Mouse (Mus musculus) lung, postnatal 14 days (tissue): ENCODE measurements around the gene Ifi205.
A peak's percentile ranks its signal among the peaks of the same experiment; 100 is the strongest.
"Not testable (repeated sequence)": the region's sequence is repeated elsewhere in the genome, so short reads cannot be mapped to it uniquely, and the experiment has no call there.

ENCODE experiments used
- DNase-seq: peaks from one replicate; pipeline ENCODE4 v3.0.0; 2021

Ifi205 gene

DNA sequence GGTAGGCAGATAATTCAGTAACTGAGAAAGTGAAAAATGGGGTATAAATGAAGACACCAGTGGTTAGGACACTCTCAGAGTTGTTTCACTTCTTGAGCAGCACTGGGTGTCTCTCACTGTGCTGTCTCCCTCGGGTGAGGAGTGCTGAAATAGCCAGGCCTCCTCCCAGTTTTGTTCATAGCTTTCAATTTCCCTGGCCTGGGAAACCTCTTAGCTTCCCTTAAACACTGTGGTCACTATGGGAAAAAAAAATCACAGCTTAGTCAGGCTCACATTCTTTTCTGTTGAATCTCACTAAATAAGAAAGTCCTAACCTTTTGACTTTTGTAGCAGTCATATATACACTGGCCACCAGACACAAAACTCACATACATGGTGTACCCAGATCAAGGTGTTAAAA is at the start of gene Ifi205:
Gene Ifi205 (minus strand): TSS at position 113 of the 400 bp plus-strand sequence.
- no peak for DNase-seq

DNA sequence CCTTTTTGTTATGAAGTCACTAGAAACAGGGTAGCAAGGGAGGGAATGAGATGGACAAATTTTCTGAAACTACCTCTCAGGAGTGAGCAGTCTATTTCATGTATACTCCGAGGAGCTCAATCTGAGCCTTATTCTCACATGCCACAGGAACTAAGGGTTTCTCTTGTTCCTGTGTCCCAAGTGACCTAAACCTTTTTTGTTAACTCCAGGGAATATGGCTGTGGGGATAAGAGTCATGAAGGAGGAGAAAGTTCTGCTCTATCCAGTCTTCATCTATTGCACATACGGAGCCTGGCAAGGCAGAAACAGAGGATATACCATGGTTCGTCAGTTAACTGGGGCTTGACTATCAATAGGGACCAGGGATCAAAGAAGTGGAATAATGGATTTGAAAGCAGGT is 34.7 kb upstream of the Ifi205 start, which contains the start of gene Olfr430:
Gene Olfr430 (plus strand): TSS at position 301 of the 400 bp plus-strand sequence.
- DNase-seq = no peak

DNA sequence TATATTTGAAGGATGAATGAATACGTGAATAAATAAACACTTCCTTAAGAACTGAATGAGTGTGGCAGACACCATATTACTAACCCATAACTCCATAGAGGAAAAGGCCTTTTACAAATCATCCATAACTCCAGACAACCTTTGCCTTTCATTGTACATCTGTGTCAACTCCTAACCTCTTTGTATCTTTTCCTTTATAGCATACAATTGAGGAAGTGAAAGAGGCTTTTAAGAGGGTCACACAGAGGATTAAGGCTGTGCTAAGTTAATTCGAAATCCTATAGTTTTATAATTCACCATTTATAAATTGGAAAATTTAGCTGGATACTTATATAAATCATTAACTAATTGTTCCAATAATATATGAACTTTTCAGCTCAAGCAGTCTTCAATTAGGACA is 23.6 kb upstream of the Ifi205 start:
- no peak for DNase-seq

DNA sequence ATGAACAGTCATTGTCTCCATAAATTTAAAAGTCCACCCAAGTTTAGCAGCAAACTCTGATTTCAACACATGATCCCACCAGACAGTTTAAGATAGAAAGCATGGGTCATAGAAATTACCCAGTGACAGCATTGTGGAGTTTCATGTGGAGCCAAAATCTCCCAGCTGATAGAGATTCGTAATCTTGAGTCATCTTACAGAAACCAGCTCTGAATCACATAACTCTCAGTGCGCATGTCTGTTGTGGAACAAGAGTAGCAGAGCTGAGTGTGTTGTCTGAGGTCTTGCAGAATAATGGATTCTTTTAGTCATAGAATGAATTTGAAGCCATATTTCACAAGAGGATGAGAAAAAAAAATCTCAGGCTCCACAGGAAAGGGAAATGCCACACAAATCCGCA is 21.4 kb upstream of the Ifi205 start:
- DNase-seq = no peak

DNA sequence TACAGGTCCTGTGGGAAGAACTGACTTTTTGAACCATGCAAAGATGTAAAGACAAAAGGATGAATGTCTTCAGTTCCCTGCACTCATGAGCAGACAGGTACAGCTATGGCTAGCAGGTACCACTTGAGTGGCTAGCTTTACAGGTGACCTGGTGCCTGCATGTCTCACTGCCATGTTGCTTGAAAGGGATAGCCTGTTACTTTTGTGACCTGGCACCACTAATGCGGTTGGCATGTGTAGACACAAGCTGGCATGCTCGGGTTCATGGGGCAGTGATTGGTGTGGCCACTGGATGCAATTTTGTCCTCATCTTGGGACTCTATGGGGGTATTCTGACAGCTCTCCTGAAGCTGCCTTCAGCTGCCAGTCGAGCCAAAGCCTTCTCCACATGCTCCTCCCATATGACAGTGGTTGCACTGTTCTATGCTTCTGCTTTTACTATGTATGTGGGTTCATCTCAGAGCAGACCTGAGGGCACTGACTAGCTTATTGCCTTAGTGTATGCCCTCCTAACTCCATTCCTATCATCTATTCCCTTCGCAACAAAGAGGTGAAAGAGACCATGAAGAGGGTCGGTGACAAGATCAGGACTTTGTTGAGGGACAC is 20.4 kb upstream of the Ifi205 start:
- DNase-seq = no peak

DNA sequence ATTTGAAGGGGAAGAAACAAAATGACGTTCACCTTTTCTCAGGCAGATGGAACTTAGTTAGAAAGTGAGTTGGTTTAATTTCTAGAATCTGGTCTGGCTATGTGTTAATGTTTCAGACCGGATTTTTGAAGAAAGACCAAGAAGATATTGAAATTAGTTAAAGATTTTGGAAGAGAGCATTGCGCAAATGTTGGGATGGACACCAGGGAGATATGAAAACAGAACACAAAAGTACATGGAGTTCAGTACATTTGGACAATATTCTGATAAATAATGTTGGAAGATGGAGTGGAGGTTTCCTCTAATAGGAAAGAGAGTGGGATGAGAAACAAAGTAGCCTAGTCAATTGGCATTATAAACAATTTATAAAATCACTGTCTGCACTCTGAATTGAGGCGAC is 19.9 kb upstream of the Ifi205 start:
- no peak for DNase-seq

DNA sequence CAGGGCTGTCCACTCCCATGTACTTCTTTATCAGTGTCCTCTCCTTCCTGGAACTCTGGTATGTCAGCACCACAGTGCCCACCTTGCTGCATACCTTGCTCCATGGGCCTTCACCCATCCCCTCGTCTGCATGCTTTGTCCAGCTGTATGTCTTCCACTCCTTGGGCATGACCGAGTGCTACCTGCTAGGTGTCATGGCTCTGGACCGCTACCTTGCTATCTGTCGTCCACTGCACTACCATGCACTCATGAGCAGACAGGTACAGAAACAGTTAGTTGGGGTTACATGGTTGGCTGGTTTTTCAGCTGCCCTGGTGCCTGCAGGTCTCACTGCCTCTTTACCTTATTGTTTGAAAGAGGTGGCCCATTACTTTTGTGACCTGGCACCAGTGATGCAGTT is 18.9 kb upstream of the Ifi205 start:
- DNase-seq = no peak

DNA sequence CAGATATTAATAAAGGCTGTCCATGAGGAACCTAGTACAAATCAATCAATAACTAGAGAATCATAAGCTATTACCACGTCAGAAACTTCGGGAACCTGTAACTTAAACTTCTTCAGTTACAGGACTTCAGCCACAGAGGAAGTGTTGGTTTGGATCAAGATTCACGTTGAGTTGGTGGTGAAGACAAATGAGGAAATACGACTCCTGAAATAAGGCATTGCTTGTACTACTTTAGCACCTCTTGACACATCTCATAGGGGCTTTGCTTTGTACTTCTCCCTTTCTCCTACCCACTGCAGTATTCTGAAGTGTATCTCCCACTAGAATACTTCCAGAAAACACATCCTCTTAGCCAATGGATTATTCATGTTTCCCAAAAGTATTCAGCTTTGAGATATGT is 17.7 kb upstream of the Ifi205 start:
- DNase-seq = not testable (repeated sequence)

DNA sequence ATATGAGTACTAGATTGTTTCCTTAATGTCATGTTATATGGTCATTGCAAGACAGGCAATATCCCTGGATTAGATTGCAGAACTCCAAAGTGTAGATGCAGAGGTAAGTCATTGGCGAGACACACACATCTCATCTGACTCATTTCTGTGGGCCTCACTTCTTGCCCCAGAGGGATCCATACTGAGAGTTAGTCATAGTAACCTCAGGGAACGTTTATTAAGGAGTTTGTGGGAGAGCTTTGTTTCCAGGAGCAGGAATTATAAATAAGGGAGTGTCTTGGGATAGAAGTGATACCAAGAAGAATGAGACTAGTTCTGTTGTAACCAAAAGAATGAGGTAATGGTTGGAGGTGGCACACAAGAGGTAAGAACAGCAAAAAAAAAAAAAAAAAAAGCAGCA is 17.3 kb upstream of the Ifi205 start, which contains the start of gene Olfr432:
Gene Olfr432 (plus strand): TSS at position 313 of the 400 bp plus-strand sequence.
- no peak for DNase-seq

DNA sequence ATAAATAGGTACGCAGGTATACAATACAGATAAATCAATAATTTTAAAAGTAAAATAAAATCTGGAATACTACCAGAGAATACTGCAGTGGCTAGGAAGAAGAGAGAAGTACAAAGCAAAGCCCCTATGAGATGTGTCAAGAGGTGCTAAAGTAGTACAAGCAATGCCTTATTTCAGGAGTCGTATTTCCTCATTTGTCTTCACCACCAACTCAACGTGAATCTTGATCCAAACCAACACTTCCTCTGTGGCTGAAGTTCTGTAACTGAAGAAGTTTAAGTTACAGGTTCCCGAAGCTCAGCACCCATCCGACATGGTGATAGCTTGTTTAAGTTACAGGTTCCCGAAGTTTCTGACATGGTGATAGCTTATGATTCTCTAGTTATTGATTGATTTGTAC is 16.6 kb upstream of the Ifi205 start:
- not testable (repeated sequence) for DNase-seq

DNA sequence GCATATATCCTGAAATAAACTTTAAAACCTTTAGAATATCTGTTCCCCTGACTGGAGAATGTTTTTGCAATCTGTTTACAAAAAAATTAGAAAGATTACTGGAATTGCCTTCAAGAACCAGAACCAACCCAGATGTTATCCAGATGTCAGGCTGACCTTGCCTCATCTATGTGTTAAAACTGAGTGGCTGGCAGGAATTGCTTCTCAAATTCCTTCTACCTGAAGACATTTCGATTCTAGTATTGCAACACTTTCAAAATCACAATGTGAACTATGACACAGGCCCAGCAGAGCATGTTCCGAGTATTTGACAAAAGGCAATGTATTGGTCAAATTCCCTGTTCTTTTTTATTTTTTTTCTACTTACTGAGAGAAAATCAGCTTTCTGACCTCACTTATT is 12.8 kb upstream of the Ifi205 start:
- no peak for DNase-seq

DNA sequence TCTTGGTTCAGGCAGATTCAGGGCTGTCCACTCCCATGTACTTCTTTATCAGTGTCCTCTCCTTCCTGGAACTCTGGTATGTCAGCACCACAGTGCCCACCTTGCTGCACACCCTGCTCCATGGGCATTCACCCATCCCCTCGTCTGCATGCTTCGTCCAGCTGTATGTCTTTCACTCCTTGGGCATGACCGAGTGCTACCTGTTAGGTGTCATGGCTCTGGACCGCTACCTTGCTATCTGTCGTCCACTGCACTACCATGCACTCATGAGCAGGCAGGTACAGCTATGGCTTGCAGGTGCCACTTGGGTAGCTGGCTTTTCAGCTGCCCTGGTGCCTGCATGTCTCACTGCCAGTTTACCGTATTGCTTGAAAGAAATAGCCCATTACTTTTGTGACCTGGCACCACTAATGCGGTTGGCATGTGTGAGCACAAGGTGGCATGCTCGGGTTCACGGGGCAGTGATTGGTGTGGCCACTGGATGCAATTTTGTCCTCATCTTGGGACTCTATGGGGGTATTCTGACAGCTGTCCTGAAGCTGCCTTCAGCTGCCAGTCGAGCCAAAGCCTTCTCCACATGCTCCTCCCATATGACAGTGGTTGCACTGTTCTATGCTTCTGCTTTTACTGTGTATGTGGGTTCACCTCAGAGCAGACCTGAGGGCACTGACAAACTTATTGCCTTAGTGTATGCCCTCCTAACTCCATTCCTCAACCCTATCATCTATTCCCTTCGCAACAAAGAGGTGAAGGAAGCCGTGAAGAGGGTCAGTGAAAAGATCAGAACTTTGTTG is 10.7 kb upstream of the Ifi205 start:
- DNase-seq = not testable (repeated sequence)

DNA sequence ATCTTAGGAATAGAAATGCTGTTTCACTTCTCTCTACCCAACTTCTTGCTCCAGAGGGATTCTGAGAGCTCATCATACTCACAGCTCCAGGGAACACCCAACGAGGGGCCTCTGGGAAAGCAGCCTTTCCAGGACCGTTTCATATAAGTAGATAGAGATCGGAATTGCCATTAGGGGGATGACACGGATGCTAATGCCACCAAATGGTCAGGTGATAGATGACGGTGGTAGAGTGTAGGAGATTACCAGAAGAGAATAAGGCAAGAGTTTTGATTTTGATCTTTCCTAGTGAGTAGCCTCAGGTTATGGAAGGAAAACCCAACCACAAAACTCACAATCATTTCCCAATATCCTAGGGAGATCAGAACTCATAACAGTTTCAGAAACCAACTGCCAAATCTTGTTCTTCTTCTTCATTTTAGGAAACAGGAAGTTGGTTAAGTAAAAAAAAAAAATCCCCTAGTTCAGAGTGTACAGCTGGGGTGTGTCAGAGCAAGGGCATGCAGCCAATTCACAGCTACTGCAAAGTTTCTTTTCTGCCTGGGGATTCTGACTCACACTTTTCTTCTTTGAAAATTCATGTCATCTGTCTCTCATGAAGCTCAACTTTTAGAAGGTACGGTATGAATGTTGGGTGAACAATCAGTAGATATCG is 9.0 kb upstream of the Ifi205 start, which contains the start of gene Olfr433:
Gene Olfr433 (plus strand): TSS at position 183 of the 655 bp plus-strand sequence.
- DNase-seq = peak; percentile 71

DNA sequence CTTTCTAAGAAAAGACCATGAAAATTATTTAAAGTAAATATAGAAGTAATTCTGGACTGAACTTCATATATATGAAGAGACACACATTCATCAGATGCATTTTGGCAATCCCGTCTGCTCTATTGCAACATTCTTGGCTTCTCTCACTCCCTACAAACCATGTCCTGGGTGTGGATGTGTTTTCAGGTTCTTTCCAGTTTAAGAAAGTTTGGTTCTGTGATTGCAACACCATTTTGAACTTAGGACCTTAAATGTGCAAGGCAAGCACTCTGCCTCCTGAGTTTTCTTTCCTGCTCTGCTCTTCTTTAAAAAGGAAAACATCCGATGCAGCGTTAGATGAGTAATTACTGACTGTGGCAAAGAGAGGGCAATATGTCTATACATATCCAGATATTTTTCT is 6.9 kb upstream of the Ifi205 start:
- no peak for DNase-seq

DNA sequence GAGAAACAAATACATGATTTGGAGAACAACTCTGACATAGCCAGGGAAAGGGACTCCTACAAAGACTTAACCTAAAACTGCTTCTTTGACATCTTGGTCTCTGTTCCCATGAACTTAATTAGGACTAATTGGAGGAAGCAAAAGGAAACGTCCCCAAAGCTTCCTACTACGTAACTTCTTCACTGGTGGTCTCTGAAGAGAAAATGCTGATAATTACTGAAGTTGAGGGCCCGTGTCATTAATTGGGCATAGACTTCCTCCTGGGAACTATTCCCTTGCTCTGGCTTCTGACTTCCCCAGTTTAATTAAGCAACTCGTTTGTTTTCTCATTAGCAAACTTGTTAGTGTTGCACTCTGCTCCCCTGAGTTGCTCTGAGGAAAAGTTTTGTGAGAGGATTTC is 4.2 kb upstream of the Ifi205 start:
- DNase-seq = no peak

DNA sequence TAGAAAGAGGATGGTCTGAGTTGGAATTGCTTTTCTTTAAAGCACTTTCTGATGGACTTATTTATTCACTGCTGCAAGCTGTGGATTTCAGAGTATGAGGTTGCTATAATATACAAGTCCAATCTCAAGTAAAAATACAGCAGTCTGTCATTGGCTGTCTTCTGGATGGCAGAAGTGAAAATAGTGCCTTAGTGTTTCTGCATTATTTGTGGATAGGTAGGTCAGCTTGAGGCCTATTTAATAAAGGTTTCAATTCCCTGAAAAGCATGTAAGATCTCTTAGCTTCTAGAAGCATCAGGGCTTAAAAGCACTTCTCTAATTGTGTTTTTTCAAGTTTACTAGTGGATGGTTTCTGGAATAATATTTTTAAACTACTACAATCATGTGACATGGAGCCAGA is 24.6 kb downstream of the Ifi205 start:
- not testable (repeated sequence) for DNase-seq

DNA sequence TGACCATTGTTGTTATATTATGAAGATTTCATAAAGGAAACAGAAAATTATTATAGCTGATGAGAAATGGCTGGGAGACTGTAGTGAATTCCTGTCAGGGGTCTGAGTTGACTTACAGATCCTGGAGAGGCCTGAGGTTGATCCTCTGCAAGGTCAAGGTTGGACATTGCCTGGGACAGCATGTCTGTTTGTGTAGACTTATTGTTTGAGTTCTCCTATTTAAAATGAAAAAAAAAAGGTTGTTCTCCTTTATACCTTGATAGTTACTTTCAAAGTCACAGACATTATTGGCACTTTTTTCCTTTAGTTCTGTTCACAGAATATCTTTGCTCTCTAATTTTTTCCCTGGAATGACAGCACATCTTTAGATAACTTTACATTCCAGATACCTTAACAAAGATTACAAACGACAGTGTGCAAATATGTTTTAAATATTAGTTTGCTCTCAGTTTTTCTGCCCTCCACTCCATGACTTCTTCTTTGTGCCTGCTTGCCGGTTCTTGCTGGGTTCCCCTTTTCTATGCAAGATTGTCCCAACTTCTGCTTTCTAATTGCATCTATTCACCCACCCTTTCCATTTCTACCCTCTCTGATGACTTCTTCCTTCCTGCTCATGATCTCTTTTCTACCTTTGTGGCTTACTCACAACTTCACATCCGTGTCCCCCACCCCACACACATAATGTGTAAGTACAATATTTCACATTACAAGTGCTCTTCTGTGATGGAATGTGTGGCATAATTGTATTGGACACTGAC is 27.1 kb downstream of the Ifi205 start:
- not testable (repeated sequence) for DNase-seq

DNA sequence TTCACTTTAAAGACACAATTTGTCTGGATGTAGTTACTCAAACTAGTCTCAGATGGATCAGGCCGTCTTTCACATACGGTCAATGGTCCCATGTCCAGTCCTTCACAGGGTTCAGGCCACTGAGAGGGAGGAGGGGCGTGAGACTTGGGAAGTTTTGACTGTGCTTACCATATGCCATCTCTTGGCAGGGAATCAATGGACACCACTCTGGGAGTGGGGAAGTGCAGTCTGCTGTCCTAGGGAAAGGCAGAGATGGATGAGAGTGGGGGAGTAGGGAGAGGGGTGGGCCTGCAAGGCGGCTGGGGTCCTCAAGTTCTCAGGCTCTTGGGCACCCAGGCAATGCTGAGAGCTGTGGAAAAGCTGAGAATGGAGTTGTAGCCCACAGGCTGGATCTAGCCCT is 36.6 kb downstream of the Ifi205 start:
- DNase-seq = no peak

DNA sequence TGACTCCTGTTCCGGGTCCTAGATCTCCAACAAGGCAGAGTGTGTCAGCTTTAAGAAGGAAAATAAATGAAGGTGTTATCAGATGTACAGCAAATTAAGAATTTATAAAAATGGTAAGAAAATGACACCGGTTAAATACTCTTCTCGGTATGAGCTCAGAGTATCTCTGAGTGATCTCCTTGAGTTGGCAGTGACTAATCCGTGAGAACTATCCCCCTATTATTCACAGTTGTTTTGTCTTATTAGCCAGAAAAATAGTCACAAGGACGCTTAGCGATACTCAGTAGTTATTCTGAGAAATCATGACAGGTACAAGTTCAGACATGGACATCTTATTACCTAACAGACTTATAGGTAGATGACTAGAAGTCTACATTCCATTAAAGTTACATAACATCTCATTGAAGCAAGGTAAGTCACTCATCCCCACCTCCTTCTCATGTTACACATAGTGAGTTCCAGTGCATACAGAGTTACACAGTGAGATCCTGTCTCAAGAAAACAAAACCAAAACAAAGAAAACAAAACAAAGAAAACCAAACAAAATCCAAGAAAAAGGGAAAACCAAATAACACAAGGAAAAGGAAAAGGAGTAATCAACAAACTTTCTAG is 48.8 kb downstream of the Ifi205 start, which contains the start of gene Ifi202b:
Gene Ifi202b (minus strand): TSS at position 51 of the 612 bp plus-strand sequence.
- DNase-seq = not testable (repeated sequence)

DNA sequence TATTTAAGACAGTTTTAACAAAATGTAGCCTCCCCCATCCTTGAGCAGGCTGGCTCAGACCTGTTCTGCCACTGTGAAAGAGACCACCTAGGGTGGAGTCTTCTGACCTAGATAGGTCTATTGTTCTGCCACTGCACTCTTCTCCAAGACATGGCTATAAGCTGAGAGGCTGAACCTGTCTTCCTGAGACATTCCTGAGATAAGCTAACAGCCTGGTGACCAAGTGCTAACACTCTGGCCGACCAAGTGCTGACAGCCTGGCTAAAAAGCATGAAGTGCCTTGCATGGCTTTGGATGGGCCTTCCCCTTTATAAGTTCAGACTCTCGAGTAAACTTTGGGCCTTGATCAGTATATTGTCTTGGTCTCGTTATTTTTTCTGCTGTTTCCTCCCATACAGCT is 50.6 kb downstream of the Ifi205 start:
- DNase-seq = not testable (repeated sequence)

DNA sequence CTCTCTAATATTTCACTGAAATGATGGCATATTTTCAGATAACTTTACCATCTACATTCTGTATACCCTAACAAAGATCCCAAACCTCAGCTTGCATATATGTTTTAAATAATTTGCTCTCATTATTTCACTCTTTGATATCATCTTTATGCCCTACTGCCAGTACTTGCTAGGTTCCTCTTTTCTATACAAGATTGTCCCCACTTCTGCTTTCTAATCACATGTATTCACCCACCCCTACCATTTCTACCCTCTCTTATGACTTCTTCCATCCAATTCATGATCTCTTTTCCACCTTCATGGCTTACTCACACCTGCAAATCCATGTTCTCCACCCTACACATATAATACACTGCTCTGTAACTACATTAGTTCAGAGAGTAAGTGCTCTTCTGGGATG is 54.0 kb downstream of the Ifi205 start:
- no peak for DNase-seq

DNA sequence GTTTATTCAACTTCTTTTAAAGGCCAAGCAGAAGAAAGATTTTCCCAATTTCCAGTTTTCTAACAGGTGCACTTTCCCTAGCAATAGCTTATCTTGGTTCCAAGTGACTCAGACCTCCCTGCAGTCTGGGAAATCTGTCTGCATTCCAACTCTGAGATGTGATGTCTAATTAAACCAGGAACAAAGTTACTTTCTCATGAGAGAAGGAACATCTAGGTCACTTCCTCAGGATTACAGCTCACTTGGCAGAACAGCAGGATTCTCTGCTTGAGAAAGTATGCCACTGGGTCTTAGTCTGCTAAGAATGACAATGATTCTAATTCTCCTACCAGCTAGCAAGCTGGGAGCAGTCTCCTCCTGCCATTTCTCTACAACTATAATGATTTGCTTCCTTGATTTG is 58.5 kb downstream of the Ifi205 start:
- no peak for DNase-seq
